Mouse (Mus musculus) spleen, adult 2 months (tissue): ENCODE measurements around the gene Naglu.

Experiments
- CTCF ChIP-seq: fragments of 200-500 bp; IDR thresholded peaks from 2 replicates; pipeline ENCODE4 v1.5.1; 2011; ENCODE audit warnings: mild to moderate bottlenecking, inconsistent platforms; ENCODE audit not compliant: insufficient read depth, insufficient read length, insufficient replicate concordance; ENCODE audit errors: extremely low read depth
- POLR2A ChIP-seq: fragments of 200-500 bp; IDR thresholded peaks from 2 replicates; pipeline ENCODE4 v1.6.1; 2011; ENCODE audit warnings: low read depth, low read length, inconsistent platforms

GRCm38 (mm10) chr11:101064462-101064861 lies 5.3 kb upstream of the Naglu start:
- no peak for TF ChIP-seq POLR2A
- TF ChIP-seq CTCF: no peak
